Mouse (Mus musculus) spleen, adult 2 months (tissue): ENCODE results near the gene Akap10. TPM values are rescaled to one million over a fixed set of nuclear protein-coding genes. Genes with fewer than 3 reads are reported as not detected.
"Not testable (repeated sequence)": the region's sequence is repeated elsewhere in the genome, so short reads cannot be mapped to it uniquely, and the experiment has no call there.

Source experiments
- DNase-seq, 2 experiments: peaks; one replicate each; pipeline versions ENCODE4 v3.0.0 to v3.0.0-alpha.2; 2012 to 2021; ENCODE audit warnings: low spot score in 2 of 2, low read depth in 1 of 2
- H3K27ac ChIP-seq: fragments of 200-500 bp; 2 replicates; pipeline ENCODE4 v1.5.1; 2012; ENCODE audit warnings: low read length, inconsistent platforms; ENCODE audit not compliant: insufficient read depth
- H3K27me3 ChIP-seq: fragments of 200-500 bp; 2 replicates; pipeline ENCODE4 v1.6.1; 2012; ENCODE audit warnings: mild to moderate bottlenecking, moderate library complexity, low read length, inconsistent platforms; ENCODE audit not compliant: control insufficient read depth, insufficient read depth
- H3K36me3 ChIP-seq: fragments of 200-500 bp; 2 replicates; pipeline ENCODE4 v1.6.1; 2012; ENCODE audit warnings: mild to moderate bottlenecking, low read length, inconsistent platforms; ENCODE audit not compliant: control insufficient read depth, insufficient read depth
- H3K4me1 ChIP-seq: fragments of 200-500 bp; 2 replicates; pipeline ENCODE4 v1.6.1; 2011; ENCODE audit warnings: inconsistent platforms; ENCODE audit not compliant: control insufficient read depth, insufficient read depth, insufficient read length
- H3K4me3 ChIP-seq: fragments of 200-500 bp; 2 replicates; pipeline ENCODE4 v1.5.1; 2011; ENCODE audit warnings: mild to moderate bottlenecking, inconsistent platforms; ENCODE audit not compliant: insufficient read depth, insufficient read length; ENCODE audit errors: extremely low read depth
- CTCF ChIP-seq: fragments of 200-500 bp; IDR thresholded peaks from 2 replicates; pipeline ENCODE4 v1.5.1; 2011; ENCODE audit warnings: mild to moderate bottlenecking, inconsistent platforms; ENCODE audit not compliant: insufficient read depth, insufficient read length, insufficient replicate concordance; ENCODE audit errors: extremely low read depth
- POLR2A ChIP-seq: fragments of 200-500 bp; IDR thresholded peaks from 2 replicates; pipeline ENCODE4 v1.6.1; 2011; ENCODE audit warnings: low read depth, low read length, inconsistent platforms
- WGBS: fragments of 180-500 bp; shearing (Covaris S2); methylation state at CpG from one replicate; pipeline ENCODE4 v1.1.7; 2018; 5-methylcytosine and 5-hydroxymethylcytosine counted together
- polyA plus RNA-seq: library from polyadenylated mRNA; depleted of rRNA; stranded (reverse); fragments of >200 nt; gene quantifications from 2 replicates; pipeline ENCODE4 v1.2.3, GENCODE M21; 2012

Akap10 gene
- polyA plus RNA-seq, 1 experiment = 10.9 TPM

DNA sequence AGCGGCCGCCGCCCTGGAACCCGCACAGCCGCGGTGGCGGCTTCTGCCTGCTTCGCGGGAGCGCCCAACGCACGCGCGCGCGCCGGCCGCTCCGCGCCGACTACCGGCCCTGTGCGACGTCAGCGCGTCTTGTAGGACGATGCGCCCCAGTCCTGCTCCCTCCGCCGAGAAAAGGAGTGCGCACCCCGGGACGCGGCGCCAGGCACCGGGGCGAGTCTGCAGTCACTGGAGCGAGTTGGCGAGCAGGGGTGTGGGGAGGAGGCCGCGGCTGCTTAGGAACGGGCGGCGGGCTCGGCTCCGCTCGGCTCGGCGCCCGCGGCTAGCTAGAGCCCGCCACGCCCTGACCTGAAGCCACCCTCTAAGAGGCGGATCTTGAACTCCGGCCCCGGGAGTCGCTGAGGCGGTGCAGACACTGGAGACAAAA, 75.1 kb downstream of the Akap10 start, which contains the start of gene Ulk2:
Gene Ulk2 (minus strand): TSS at position 86 of the 424 bp plus-strand sequence.
- no peaks in the 10 kb centered on the region for H3K36me3 ChIP-seq
- under 1% methylated on average over 58 of the region's 58 CpGs for WGBS
- peak; percentile 77 to 78 for DNase-seq
- peak within 1 kb of the TSS; percentile 92 for H3K27ac ChIP-seq
- no peaks in the 10 kb centered on the region; the same call in 1 of the 2 replicates for H3K4me1 ChIP-seq
- no peaks in the 10 kb centered on the region for H3K27me3 ChIP-seq
- TF ChIP-seq POLR2A (peak; percentile 100), CTCF (no peak)
- peak within 1 kb of the TSS; percentile 96 for H3K4me3 ChIP-seq

DNA sequence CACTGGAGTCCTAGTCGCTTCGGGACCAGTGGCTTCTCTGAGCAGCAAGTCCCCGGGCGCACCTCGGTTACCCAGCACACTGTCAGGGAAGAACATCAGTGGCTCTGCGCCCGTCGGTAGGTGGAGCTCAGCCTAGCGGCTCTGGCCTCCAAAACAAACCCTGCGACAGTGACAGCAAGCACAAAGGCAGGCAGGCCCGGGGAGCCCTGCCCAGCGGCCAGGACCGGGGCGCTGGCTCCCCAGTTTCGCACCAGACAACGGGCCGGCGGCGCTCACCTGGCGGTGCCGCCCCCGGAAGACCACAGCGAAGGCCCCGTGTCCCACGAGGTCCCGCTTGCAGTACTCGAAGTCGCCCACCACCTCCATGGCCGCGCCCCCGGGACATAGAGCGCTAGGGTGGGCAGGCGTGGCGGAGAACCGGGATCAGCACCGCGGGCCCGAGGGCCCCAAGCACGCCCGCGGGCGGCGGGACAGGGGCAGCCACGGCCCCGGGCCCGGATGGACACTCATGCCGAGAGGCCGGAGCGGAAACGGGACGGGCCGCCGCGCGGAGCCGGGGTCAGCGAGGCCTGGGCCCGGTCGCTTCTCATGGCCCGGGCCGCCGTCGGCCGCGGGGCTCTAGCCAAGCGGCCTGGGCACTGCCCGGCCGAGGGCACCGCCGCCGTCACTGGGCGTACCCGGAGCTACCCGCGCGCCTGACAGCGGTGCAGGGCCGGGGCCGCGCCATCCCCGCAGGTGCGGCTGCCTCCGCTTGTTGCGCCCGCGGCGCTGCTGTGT, 75.7 kb downstream of the Akap10 start:
- peak; percentile 69 to 82 for DNase-seq

DNA sequence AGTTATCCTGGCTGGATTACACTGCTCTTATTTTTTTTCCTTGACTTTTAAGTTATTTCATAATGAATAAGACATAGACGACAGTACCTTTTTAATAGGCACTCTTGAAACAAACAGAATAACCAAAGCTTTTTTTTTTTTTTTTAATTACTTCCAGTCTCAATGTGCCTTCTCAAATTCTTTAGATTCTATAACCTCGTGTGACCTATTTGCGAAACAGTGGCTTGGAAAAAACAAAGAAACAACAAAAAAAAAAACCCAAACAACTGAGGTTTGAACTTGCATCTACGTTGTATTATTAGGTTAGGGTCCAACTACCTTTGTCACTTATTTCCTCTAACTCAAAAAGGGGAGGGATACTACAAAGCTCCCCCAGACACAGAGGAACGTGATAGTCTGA, 76.4 kb downstream of the Akap10 start:
- WGBS = 16% methylated on average over 5 of the region's 5 CpGs
- peak overlapping the region; percentile 96 for H3K4me3 ChIP-seq
- no peak for TF ChIP-seq POLR2A
- TF ChIP-seq CTCF = no peak
- H3K27ac ChIP-seq = peak overlapping the region; percentile 34; the same call in 1 of the 2 replicates
- H3K27me3 ChIP-seq = no peaks in the 10 kb centered on the region
- DNase-seq = no peak
- no peaks in the 10 kb centered on the region; the same call in 1 of the 2 replicates for H3K4me1 ChIP-seq
- H3K36me3 ChIP-seq = no peaks in the 10 kb centered on the region

More for the DNA sequence above, 75.7 kb downstream of the Akap10 start:
- peak overlapping the region; percentile 92 for H3K27ac ChIP-seq
- TF ChIP-seq CTCF (peak; percentile 29; the same call in 1 of the 2 replicates), POLR2A (peak; percentile 60)
- no peaks in the 10 kb centered on the region for H3K36me3 ChIP-seq
- no peaks in the 10 kb centered on the region; the same call in 1 of the 2 replicates for H3K4me1 ChIP-seq
- under 1% methylated on average over 87 of the region's 87 CpGs for WGBS
- peak overlapping the region; percentile 96 for H3K4me3 ChIP-seq
- H3K27me3 ChIP-seq = no peaks in the 10 kb centered on the region

DNA sequence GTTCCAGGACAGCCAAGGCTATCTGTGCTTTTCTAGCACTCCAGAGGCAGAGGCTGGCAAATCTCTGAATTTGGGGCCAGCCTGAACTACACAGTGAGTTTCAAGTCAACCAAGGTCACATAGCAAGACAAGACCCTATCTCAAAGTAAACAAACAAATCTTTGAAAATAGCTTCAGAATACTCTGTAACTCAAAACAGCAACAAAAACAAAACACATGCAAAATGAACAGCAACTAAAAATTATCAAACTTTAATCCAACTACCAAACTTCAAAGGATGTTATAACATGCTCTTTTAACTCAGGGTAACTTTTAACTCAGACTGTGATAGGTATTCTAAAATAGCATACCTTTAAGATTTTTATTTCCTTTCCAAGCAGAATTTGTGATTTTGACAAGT, 77.1 kb downstream of the Akap10 start:
- no peak for TF ChIP-seq POLR2A
- TF ChIP-seq CTCF = no peak
- Histone ChIP-seq H3K4me3 (no peak overlapping the region), H3K27me3 (no peaks in the 10 kb centered on the region), H3K36me3 (no peaks in the 10 kb centered on the region), H3K4me1 (no peaks in the 10 kb centered on the region; the same call in 1 of the 2 replicates), H3K27ac (no peak overlapping the region)
- no peak for DNase-seq

DNA sequence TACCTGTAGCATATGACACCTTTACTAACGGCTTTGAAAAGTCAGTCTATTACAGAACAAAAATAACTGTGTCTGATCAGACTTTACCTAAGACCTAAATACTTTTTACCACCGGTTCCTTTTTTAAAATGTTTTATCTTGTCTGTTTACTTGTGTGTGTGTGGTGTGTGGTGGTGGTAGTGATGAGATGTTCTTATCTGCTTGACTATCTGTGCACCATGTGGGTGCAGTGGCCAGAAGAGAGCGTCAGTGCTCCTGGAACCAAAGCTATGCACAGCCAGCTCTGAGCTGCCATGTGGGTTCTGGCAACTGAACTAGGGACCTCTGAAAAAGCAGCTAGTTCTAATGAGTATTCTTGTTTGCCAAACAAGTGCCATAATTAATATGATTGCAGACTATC, 78.9 kb downstream of the Akap10 start:
- Histone ChIP-seq H3K4me1 (no peaks in the 10 kb centered on the region; the same call in 1 of the 2 replicates), H3K27me3 (no peaks in the 10 kb centered on the region), H3K4me3 (no peak overlapping the region), H3K27ac (no peak overlapping the region), H3K36me3 (no peaks in the 10 kb centered on the region)
- no peak for TF ChIP-seq POLR2A
- TF ChIP-seq CTCF = no peak
- peak in 1 of 2 experiments; percentile 14 for DNase-seq
- WGBS = 71% methylated on average over 3 of the region's 3 CpGs

DNA sequence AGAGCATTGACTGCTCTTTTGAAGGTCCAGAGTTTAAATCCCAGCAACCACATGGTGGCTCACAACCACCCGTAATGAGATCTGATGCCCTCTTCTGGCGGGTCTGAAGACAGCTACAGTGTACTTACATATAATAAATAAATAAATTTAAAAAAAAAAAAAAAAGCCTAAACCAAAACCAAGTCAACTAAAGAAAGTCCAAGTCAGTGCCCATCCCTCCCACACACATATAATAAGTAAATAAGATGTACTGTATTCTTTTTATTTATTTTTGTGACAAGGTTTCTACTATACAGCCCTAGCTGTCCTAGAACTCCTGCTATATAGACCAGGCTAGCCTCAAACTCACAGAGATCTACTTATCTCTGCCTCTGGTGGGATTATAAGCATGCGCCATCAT, 89.4 kb downstream of the Akap10 start:
- not testable (repeated sequence) for DNase-seq, H3K4me3 ChIP-seq, H3K4me1 ChIP-seq, H3K27ac ChIP-seq, H3K27me3 ChIP-seq, H3K36me3 ChIP-seq
- WGBS = 82% methylated on average over 3 of the region's 3 CpGs

DNA sequence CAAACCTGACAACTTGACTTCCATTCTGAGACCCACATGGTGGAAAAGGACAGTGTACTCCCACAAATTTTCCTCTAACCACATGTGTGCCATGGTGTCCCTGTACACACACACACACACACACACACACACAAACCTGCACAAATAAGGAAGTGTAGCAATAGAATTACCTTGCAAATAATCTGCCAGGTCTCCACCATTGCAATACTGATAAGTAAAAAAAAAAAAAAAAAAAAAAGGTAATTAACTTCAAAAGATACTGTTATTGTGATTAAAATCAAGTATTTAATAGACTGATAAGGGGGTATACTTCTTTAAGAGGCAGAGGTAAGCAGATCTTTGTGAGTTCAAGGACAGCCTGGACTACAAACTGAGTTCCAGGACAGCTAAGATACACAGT, 90.1 kb downstream of the Akap10 start:
- H3K27ac ChIP-seq = no peak overlapping the region

More for the DNA sequence above, 90.1 kb downstream of the Akap10 start:
- DNase-seq = no peak
- TF ChIP-seq CTCF (no peak), POLR2A (no peak)
- Histone ChIP-seq H3K4me3 (no peak overlapping the region), H3K36me3 (peaks cover 2% of the 10 kb centered on the region; the same call in 1 of the 2 replicates), H3K4me1 (peaks cover 2% of the 10 kb centered on the region; the same call in 1 of the 2 replicates), H3K27me3 (no peaks in the 10 kb centered on the region)
